Mouse (Mus musculus) hindbrain, embryonic 14.5 days (tissue): ENCODE results near the gene Cuta. TPM values are rescaled to one million over a fixed set of nuclear protein-coding genes. Genes with fewer than 3 reads are reported as not detected.

ENCODE experiments used
- ATAC-seq: fragments of 200-750 bp; cut with Nextera tagmentation; 2 replicates; pipeline ENCODE4 v1.8.0; 2017; ENCODE audit warnings: moderate number of reproducible peaks, mild to moderate bottlenecking, moderate TSS enrichment, moderate library complexity; ENCODE audit not compliant: low FRiP score
- DNase-seq: peaks from one replicate; pipeline ENCODE4 v3.0.0-alpha.2; 2015; ENCODE audit warnings: low spot score
- H3K27ac ChIP-seq: fragments of 300-500 bp; sonication (generic); 2 replicates; pipeline ENCODE4 v1.5.1; 2014; ENCODE audit warnings: mild to moderate bottlenecking, moderate library complexity
- H3K27me3 ChIP-seq: fragments of 300-500 bp; sonication (generic); 2 replicates; pipeline ENCODE4 v1.6.1; 2014; ENCODE audit warnings: mild to moderate bottlenecking, low read length, mixed read lengths; ENCODE audit not compliant: control insufficient read depth, insufficient read depth
- H3K36me3 ChIP-seq: fragments of 300-500 bp; sonication (generic); replicated peaks from 2 replicates; pipeline ENCODE4 v1.6.1; 2014; ENCODE audit not compliant: control insufficient read depth, insufficient read depth
- H3K4me1 ChIP-seq: fragments of 300-500 bp; sonication (generic); replicated peaks from 2 replicates; pipeline ENCODE4 v1.6.1; 2014; ENCODE audit warnings: antibody characterized with exemption, low read length, mixed read lengths; ENCODE audit not compliant: control insufficient read depth, insufficient read depth
- H3K4me2 ChIP-seq: fragments of 300-500 bp; sonication (generic); replicated peaks from 2 replicates; pipeline ENCODE4 v1.6.1; 2014; ENCODE audit warnings: mild to moderate bottlenecking, moderate library complexity
- H3K4me3 ChIP-seq: fragments of 300-500 bp; sonication (generic); replicated peaks from 2 replicates; pipeline ENCODE4 v1.5.1; 2014; ENCODE audit warnings: mild to moderate bottlenecking, low read length
- H3K9ac ChIP-seq: fragments of 300-500 bp; sonication (generic); 2 replicates; pipeline ENCODE4 v1.6.1; 2014
- H3K9me3 ChIP-seq: fragments of 300-500 bp; sonication (generic); 2 replicates; pipeline ENCODE4 v1.6.1; 2016; ENCODE audit warnings: low read length; ENCODE audit not compliant: control insufficient read depth
- WGBS: fragments of 180-500 bp; shearing (Covaris S2); extraction: QIAGEN DNeasy Blood & Tissue Kit; methylation state at CpG from one replicate; pipeline ENCODE4 v1.1.7; 2014; 5-methylcytosine and 5-hydroxymethylcytosine counted together
- polyA plus RNA-seq: library from polyadenylated mRNA; unstranded; fragments of >200 nt; fragmentation: Nextera tagmentation; extraction: Ambion mirVana; gene quantifications from 2 replicates; pipeline ENCODE4 v1.2.1, GENCODE M21; 2014

Cuta gene
- polyA plus RNA-seq, 1 experiment from 2014 or later = 112 TPM

DNA sequence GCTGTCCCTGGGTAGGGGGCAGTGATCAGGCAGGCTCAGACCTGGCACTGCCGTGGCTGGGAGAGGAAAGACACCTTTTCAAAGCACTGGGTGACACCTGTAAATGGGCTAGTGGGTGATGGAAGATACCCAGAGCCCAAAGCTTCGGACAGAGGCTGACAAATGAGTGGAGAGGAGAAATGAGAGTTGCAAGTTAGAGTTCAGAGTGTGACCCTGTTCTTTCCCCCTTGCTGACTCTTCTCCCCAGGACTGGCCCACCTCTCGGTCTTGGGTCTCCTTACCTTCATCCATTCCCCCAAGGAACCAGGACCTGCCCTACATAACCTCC lies 568 bp upstream of the Cuta start:
- H3K27ac ChIP-seq = peak overlapping the region; percentile 98
- H3K36me3 ChIP-seq = peaks cover 25% of the 10 kb centered on the region
- H3K4me3 ChIP-seq = peak overlapping the region; percentile 57
- H3K27me3 ChIP-seq = no peaks in the 10 kb centered on the region
- H3K4me2 ChIP-seq = peak overlapping the region; percentile 94
- no peaks in the 10 kb centered on the region for H3K9me3 ChIP-seq
- no peak for ATAC-seq
- no peak for DNase-seq
- peak overlapping the region; percentile 80 for H3K9ac ChIP-seq
- H3K4me1 ChIP-seq = peaks cover 29% of the 10 kb centered on the region
- WGBS = 5% methylated on average over 3 of the region's 3 CpGs

DNA sequence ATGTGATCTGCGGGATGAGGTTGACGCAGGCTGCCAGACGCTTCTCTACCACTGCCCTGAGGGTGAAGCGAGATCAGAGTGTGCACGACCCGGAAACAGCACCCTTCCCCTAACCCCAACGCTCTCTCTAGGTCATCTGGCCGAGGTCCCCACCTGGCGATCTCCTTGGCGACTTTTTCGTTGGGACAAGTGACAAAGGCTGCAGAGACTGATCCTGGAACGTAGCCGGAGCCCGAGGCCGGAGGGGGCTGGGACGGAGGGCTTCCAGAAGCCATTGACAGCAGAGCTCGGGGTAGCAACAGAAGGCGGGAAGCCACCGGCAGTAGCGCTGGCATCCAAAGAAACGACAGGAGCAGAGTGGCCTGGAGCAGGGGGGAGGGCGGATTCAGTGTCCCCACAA lies 638 bp downstream of the Cuta start:
- Histone ChIP-seq H3K9ac (peak overlapping the region; percentile 66), H3K4me2 (peak overlapping the region; percentile 94), H3K4me3 (peak overlapping the region; percentile 57), H3K9me3 (no peaks in the 10 kb centered on the region), H3K27ac (peak overlapping the region; percentile 82), H3K36me3 (peaks cover 27% of the 10 kb centered on the region), H3K4me1 (peaks cover 37% of the 10 kb centered on the region), H3K27me3 (no peaks in the 10 kb centered on the region)
- no peak for ATAC-seq
- no peak for DNase-seq
- under 1% methylated on average over 21 of the region's 22 CpGs for WGBS

DNA sequence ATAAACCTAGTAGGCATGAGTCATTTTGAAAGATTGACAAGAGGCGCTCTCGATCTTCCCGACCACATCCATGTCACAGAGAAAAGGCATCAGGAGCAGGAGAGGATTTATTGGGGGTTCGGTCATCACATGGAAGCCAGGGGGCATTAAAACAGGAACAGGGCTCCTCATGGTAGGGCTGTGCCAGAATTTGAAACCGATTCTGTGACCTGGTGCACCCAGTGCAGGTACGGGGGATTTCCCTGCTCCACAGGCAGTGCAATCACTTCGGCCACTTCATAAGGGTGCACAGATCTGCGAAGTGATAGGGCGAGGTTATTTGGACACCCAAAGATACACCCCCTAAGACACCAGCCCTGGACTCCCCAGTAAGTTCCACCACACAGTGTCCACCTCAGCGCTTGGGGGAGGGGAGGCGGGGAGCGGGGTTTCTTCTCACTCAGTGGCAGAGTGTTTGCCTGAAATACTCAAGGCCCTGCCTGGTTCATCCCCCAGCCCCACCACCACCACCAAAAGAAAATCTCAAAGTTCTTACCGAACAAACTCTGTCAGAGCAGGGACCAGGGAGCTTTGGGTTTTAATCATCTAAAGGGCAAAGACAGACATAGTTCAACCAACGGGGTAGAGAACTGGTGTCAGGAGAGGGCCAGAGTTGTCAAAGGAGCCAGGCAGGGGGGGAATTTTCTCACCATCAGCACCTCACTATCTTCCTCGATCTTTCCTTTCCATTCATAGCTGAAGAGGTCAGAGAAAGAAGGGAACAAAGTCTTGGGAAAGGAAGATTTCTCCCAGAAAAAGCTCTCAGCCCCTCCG lies 1.3 kb downstream of the Cuta start:
- Histone ChIP-seq H3K27ac (peak overlapping the region; percentile 82; the same call in 1 of the 2 replicates), H3K9ac (peak overlapping the region; percentile 66), H3K4me3 (peak overlapping the region; percentile 57), H3K4me1 (peaks cover 42% of the 10 kb centered on the region), H3K27me3 (no peaks in the 10 kb centered on the region), H3K4me2 (peak overlapping the region; percentile 94), H3K36me3 (peaks cover 27% of the 10 kb centered on the region), H3K9me3 (no peaks in the 10 kb centered on the region)
- WGBS = 65% methylated on average over 16 of the region's 16 CpGs
- DNase-seq = no peak
- ATAC-seq = no peak

DNA sequence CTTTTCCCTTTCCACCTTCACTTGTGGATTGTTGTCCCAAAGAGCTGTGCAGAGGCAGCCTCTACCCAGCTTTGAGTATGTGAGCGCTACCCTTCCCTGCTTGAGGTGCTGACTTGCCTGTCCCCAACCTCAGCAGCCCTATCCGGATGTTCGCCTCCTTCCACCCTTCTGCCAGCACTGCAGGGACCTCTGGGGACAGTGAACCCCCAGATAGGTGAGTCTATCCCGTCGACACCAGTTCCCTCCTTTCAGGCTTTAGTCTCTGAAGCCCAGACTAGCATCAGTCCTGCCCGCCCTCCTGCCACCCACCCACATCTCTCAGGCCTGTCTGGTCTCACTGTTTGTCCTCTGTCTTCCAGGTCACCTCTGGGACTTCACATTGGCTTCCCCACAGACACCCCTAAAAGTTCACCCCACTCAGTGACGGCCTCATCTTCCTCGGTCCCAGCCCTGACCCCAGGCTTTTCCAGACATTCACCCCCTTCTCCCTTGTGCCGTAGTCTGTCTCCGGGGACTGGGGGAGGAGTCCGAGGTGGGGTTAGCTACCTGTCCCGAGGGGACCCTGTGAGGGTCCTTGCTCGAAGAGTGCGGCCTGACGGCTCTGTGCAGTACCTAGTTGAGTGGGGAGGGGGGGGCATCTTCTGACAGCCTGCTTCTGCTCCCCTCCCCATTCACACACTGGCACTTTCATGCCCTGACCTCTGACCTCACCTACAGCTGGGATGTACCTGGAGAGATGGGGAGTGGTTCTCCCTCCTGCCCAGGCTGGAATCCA lies 2.3 kb downstream of the Cuta start:
- Histone ChIP-seq H3K9me3 (no peaks in the 10 kb centered on the region), H3K4me3 (no peak overlapping the region), H3K27ac (no peak overlapping the region), H3K4me2 (no peak overlapping the region), H3K36me3 (peaks cover 27% of the 10 kb centered on the region), H3K4me1 (peaks cover 35% of the 10 kb centered on the region), H3K27me3 (no peaks in the 10 kb centered on the region), H3K9ac (no peak overlapping the region)
- DNase-seq = peak; percentile 6
- ATAC-seq = no peak
- 90% methylated on average over 15 of the region's 15 CpGs for WGBS

DNA sequence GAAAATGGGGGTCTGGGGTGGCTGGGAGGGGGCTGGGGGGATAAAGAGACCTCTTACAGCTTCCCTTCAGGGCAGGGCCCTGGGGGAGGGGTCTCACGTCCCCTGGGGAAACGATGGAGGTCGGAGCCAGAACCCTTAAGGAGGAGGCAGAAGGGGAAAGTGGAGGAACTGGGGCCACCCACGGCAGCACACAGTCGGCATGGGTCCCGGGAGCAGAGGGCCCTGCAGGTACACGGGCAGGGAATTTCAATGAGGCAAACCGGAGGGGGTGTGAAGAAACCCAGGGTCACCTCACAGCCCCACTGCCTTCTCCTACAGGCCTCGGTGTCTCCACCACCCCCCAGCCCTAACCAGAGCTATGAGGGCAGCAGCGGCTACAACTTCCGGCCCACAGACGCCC lies 2.9 kb downstream of the Cuta start:
- 86% methylated on average over 12 of the region's 12 CpGs for WGBS
- Histone ChIP-seq H3K4me1 (peaks cover 35% of the 10 kb centered on the region), H3K36me3 (peaks cover 27% of the 10 kb centered on the region), H3K4me2 (no peak overlapping the region), H3K9ac (no peak overlapping the region), H3K27ac (no peak overlapping the region), H3K27me3 (no peaks in the 10 kb centered on the region), H3K4me3 (no peak overlapping the region), H3K9me3 (no peaks in the 10 kb centered on the region)
- ATAC-seq (no peak), DNase-seq (no peak)

- Histone ChIP-seq H3K4me2 (no peak overlapping the region), H3K27ac (no peak overlapping the region), H3K9me3 (no peaks in the 10 kb centered on the region), H3K9ac (no peak overlapping the region), H3K4me3 (no peak overlapping the region), H3K27me3 (no peaks in the 10 kb centered on the region), H3K4me1 (peaks cover 25% of the 10 kb centered on the region), H3K36me3 (peaks cover 27% of the 10 kb centered on the region)
- ATAC-seq (no peak), DNase-seq (no peak)
- WGBS = 96% methylated on average over 9 of the region's 9 CpGs
Measured at GRCm38 (mm10) chr17:26935027-26935426, 4.3 kb downstream of the Cuta start.

DNA sequence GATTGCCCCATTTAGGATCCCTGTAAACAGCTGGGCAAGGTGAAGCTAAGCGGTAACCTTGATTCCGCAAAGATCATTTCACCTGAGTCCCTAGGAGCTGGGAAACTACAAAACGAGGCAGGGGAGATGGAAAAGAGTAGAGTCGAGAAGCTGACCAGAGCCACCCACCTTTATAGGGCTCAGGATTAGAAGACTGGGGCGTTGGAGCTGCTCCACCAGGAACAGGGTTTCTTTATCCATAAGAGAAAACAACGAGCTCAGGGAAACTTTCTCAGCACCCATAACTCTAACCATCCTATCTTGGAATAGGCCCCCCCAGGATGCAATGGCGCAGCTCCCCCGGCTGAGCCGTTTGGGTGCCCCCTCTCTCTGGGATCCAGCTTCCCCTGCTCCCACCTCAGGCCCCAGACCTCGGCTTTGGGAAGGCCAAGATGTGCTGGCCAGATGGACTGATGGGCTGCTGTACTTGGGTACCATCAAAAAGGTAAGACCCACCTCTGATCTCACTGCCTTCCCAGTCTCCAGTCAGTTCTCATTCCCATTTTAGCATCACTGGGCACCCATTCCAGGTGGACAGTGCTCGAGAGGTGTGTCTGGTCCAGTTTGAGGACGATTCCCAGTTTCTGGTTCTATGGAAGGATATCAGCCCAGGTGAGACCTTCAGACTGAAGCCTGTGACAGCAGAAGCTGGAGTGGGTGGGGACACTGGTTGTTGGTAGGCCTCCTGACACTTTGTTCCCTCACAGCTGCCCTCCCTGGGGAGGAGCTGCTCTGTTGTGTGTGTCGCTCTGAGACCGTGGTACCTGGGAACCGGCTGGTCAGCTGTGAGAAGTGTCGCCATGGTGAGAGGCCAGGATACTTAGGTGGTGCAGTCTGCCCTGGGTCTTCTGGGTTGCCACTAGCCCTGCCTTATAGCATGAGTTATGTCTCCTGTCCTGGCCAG lies 5.2 kb downstream of the Cuta start:
- no peak overlapping the region for H3K27ac ChIP-seq
- WGBS = 86% methylated on average over 16 of the region's 16 CpGs
- no peak for DNase-seq
- ATAC-seq = no peak
- H3K4me2 ChIP-seq = peak overlapping the region; percentile 94
- no peaks in the 10 kb centered on the region for H3K27me3 ChIP-seq
- H3K9me3 ChIP-seq = no peaks in the 10 kb centered on the region
- peaks cover 27% of the 10 kb centered on the region for H3K36me3 ChIP-seq
- peak overlapping the region; percentile 87 for H3K9ac ChIP-seq
- H3K4me1 ChIP-seq = peaks cover 22% of the 10 kb centered on the region
- H3K4me3 ChIP-seq = peak overlapping the region; percentile 79

DNA sequence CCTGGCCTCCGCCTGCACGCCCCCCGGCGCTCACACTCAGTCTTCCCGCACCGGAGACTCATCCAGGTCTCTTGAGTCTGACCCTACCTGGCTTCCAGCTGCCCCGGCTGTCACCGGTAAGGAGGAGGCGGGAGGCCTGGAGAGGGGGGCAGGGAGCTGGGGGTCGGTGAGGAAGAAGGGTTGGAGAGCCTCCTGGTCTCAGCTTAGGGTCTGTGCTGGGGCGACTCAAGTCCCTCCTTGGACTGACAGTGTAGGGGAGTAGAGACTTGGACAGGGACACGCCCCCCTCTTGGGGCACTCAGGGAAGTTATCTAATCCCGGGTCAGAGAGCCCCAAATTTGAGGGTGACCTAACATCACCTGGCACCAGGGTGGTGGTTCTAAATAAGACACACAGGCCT lies 6.0 kb downstream of the Cuta start:
- peak overlapping the region; percentile 88 for H3K27ac ChIP-seq
- peak overlapping the region; percentile 94 for H3K4me2 ChIP-seq
- DNase-seq (no peak), ATAC-seq (peak; percentile 15; the same call in 1 of the 2 replicates)
- H3K9me3 ChIP-seq = no peaks in the 10 kb centered on the region
- H3K27me3 ChIP-seq = no peaks in the 10 kb centered on the region
- H3K4me3 ChIP-seq = peak overlapping the region; percentile 79
- peaks cover 27% of the 10 kb centered on the region for H3K36me3 ChIP-seq
- H3K4me1 ChIP-seq = peaks cover 17% of the 10 kb centered on the region
- WGBS = 8% methylated on average over 13 of the region's 13 CpGs
- peak overlapping the region; percentile 87 for H3K9ac ChIP-seq
